15 mouse cellular contexts compared by ENCODE assay signal in genomic region chr13:45524791-45525435, GRCm38 (mm10). TPM values are rescaled to one million over a fixed set of nuclear protein-coding genes. Genes with fewer than 3 reads are reported as not detected.
A peak's percentile ranks its signal among the peaks of the same experiment; 100 is the strongest.
DNase-seq lines count a peak whose midpoint lies in the region; ATAC-seq and TF ChIP-seq lines count a peak whose summit lies in the region.
"Had no signal": no experiment of that assay in that cellular context is flagged by ENCODE, and none has a peak within 500 bp of the region (broad histone marks: within the 10 kb centered on the region; RNA-seq: fewer than 3 reads in every experiment).

No protein-coding gene starts in this region.

- peak overlapping the region; percentile 6; the same call in 1 of the 2 replicates for H3K4me3 ChIP-seq in gastrocnemius, adult 2 months
- no peak overlapping the region for H3K4me3 ChIP-seq in liver, embryonic 15.5 days (replicated peaks)
- H3K4me3 ChIP-seq: limb, embryonic 13.5 days; lung, embryonic 15.5 days; midbrain, embryonic 12.5 days; neural tube, embryonic 13.5 days had no signal

- ATAC-seq in liver, embryonic 15.5 days (ENCODE audit: insufficient read depth), result no peak

- no peak for DNase-seq in gastrocnemius, adult 2 months
- no peak for DNase-seq in gastrocnemius, adult 18-20 months (ENCODE audit: low spot score)
- DNase-seq in kidney, adult 9 months, result peak; percentile 71
- DNase-seq in kidney, postnatal 36 days, result no peak
- DNase-seq in 3T3-L1 (ENCODE audit: low read depth, low spot score), result peak; percentile 27
- no peak for DNase-seq in right cerebral cortex, adult 2 months (ENCODE audit: low spot score in 2 of 2)
- DNase-seq in yolk sac, embryonic 10.5 days (ENCODE audit: low spot score), result no peak
- DNase-seq: right cerebral cortex, adult 18-20 months had no signal

- no peaks in the 10 kb centered on the region for H3K27me3 ChIP-seq in liver, embryonic 15.5 days
- H3K27me3 ChIP-seq: limb, embryonic 13.5 days; lung, embryonic 15.5 days; neural tube, embryonic 13.5 days had no signal

- peaks cover 80% of the 10 kb centered on the region for H3K36me3 ChIP-seq in liver, embryonic 15.5 days (replicated peaks)
- H3K36me3 ChIP-seq: limb, embryonic 13.5 days; lung, embryonic 15.5 days; midbrain, embryonic 12.5 days had no signal

- H3K9ac ChIP-seq in liver, embryonic 15.5 days, result peak overlapping the region; percentile 26
- H3K9ac ChIP-seq: hindbrain, embryonic 14.5 days; limb, embryonic 13.5 days; lung, embryonic 15.5 days; midbrain, embryonic 12.5 days; neural tube, embryonic 13.5 days had no signal

- TF ChIP-seq CTCF in gastrocnemius, adult 2 months (IDR thresholded peaks at IDR 0.05), result no peak

- H3K9me3 ChIP-seq in liver, embryonic 15.5 days (replicated peaks), result no peaks in the 10 kb centered on the region
- H3K9me3 ChIP-seq: limb, embryonic 13.5 days; lung, embryonic 15.5 days; midbrain, embryonic 12.5 days; neural tube, embryonic 13.5 days had no signal

- no peak overlapping the region for H3K4me2 ChIP-seq in liver, embryonic 15.5 days
- H3K4me2 ChIP-seq: hindbrain, embryonic 14.5 days; limb, embryonic 13.5 days; lung, embryonic 15.5 days; midbrain, embryonic 12.5 days; neural tube, embryonic 13.5 days had no signal

- peaks cover 92% of the 10 kb centered on the region for H3K4me1 ChIP-seq in liver, embryonic 15.5 days (replicated peaks)

- peak overlapping the region; percentile 85 for H3K27ac ChIP-seq in gastrocnemius, adult 2 months
- H3K27ac ChIP-seq in liver, embryonic 15.5 days (replicated peaks), result peak overlapping the region; percentile 100
- H3K27ac ChIP-seq: hindbrain, embryonic 14.5 days; limb, embryonic 13.5 days; lung, embryonic 15.5 days; macrophage; midbrain, embryonic 12.5 days; neural tube, embryonic 13.5 days had no signal

- 85% methylated on average over 6 of the region's 6 CpGs for WGBS in liver, embryonic 15.5 days (ENCODE audit: insufficient replicate concordance)

- intact Hi-C loops in gastrocnemius, adult 2 months (cut with DNase I), result no loop called here

RNA-seq across cellular contexts. Expression of gene Gmpr, which starts 17.7 kb away (rescaled TPM):
- total RNA-seq in gastrocnemius, adult 2 months (2021), result 100 to 1,000 TPM; 152 to 185 TPM
- total RNA-seq in gastrocnemius, adult 18-20 months (2021), result 100 to 1,000 TPM; 180 to 190 TPM
- 265 and 273 TPM in 2 replicates for polyA plus RNA-seq in liver, embryonic 15.5 days (2015; fragmentation: Nextera tagmentation; extraction: Ambion mirVana)

Comparison
In these comparisons a context has a peak if more than half of its experiments do, and no peak if none do; other contexts are left out.
1. DNase-seq: peak in kidney, adult 9 months (single experiment) and 3T3-L1 (single experiment); none in gastrocnemius, adult 2 months (single experiment), gastrocnemius, adult 18-20 months (single experiment), kidney, postnatal 36 days (0 of 2), right cerebral cortex, adult 2 months (0 of 2) and yolk sac, embryonic 10.5 days (single experiment).